Mouse (Mus musculus) embryonic facial prominence, embryonic 10.5 days (tissue): ENCODE data around the gene Elmo1. TPM values are rescaled to one million over a fixed set of nuclear protein-coding genes. Genes with fewer than 3 reads are reported as not detected.
A peak's percentile ranks its signal among the peaks of the same experiment; 100 is the strongest.

ENCODE experiments used
- DNase-seq: peaks from one replicate; pipeline ENCODE4 v3.0.0-alpha.2; 2017; ENCODE audit warnings: low spot score
- H3K27ac ChIP-seq: fragments of 300-500 bp; sonication (generic); replicated peaks from 2 replicates; pipeline ENCODE4 v1.5.1; 2016; ENCODE audit warnings: mild to moderate bottlenecking
- H3K27me3 ChIP-seq: fragments of 300-500 bp; sonication (generic); replicated peaks from 2 replicates; pipeline ENCODE4 v1.6.1; 2016; ENCODE audit warnings: low read depth, mild to moderate bottlenecking; ENCODE audit not compliant: poor library complexity, severe bottlenecking
- H3K36me3 ChIP-seq: fragments of 300-500 bp; sonication (generic); replicated peaks from 2 replicates; pipeline ENCODE4 v1.6.1; 2016; ENCODE audit warnings: mild to moderate bottlenecking, moderate library complexity
- H3K4me1 ChIP-seq: fragments of 300-500 bp; sonication (generic); 2 replicates; pipeline ENCODE4 v1.6.1; 2016
- H3K4me3 ChIP-seq: fragments of 300-500 bp; sonication (generic); 2 replicates; pipeline ENCODE4 v1.5.1; 2016; ENCODE audit warnings: mild to moderate bottlenecking, moderate library complexity
- H3K9me3 ChIP-seq: fragments of 300-500 bp; sonication (generic); 2 replicates; pipeline ENCODE4 v1.6.1; 2016; ENCODE audit warnings: mild to moderate bottlenecking
- WGBS: fragments of 180-500 bp; shearing (Covaris S2); methylation state at CpG from one replicate; pipeline ENCODE4 v1.1.7; 2016; 5-methylcytosine and 5-hydroxymethylcytosine counted together
- polyA plus RNA-seq: library from polyadenylated mRNA; unstranded; fragments of >200 nt; fragmentation: Nextera tagmentation; extraction: Ambion mirVana; gene quantifications from 2 replicates; pipeline ENCODE4 v1.2.1, GENCODE M21; 2016

Gene Elmo1
- polyA plus RNA-seq, 1 experiment from 2014 or later, result 9.0 TPM

GRCm38 (mm10) chr13:20286680-20287079 lies 196.3 kb downstream of the Elmo1 start:
- peaks cover 5% of the 10 kb centered on the region; the same call in 1 of the 2 replicates for H3K4me1 ChIP-seq
- H3K27ac ChIP-seq, result no peak overlapping the region
- no peak for DNase-seq
- H3K36me3 ChIP-seq, result no peaks in the 10 kb centered on the region
- WGBS, result 90% methylated on average over 6 of the region's 6 CpGs
- H3K9me3 ChIP-seq, result no peaks in the 10 kb centered on the region
- no peak overlapping the region for H3K4me3 ChIP-seq
- H3K27me3 ChIP-seq, result no peaks in the 10 kb centered on the region

DNA sequence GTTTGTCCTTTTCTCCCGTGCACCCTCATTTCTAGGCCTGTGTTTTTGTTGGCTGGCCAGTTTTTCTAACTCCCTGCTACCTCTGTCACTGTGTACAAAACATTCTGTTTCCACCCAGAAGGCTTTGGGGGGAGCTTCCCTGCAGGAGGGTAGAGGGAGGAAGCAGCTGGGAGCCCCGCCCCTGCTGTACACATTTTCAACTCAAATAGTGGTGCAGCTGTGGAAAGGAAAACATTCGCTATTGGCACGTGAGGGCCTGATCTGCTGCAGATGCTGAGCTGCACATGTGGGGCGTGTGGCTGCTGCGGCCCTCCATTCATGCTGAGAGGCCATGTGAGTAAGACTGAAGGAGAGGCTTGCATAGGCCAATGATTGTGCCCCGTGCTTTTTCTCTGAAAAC lies 198.0 kb downstream of the Elmo1 start:
- H3K27ac ChIP-seq, result no peak overlapping the region
- no peaks in the 10 kb centered on the region for H3K9me3 ChIP-seq
- DNase-seq, result peak; percentile 35
- peaks cover 5% of the 10 kb centered on the region; the same call in 1 of the 2 replicates for H3K4me1 ChIP-seq
- H3K4me3 ChIP-seq, result no peak overlapping the region
- 61% methylated on average over 7 of the region's 7 CpGs for WGBS
- H3K27me3 ChIP-seq, result no peaks in the 10 kb centered on the region
- no peaks in the 10 kb centered on the region for H3K36me3 ChIP-seq

GRCm38 (mm10) chr13:20290412-20290811 lies 200.0 kb downstream of the Elmo1 start:
- Histone ChIP-seq H3K9me3 (no peaks in the 10 kb centered on the region), H3K4me1 (peaks cover 5% of the 10 kb centered on the region; the same call in 1 of the 2 replicates), H3K4me3 (no peak overlapping the region), H3K27me3 (no peaks in the 10 kb centered on the region), H3K27ac (no peak overlapping the region), H3K36me3 (no peaks in the 10 kb centered on the region)
- 76% methylated on average over 10 of the region's 10 CpGs for WGBS
- no peak for DNase-seq

DNA sequence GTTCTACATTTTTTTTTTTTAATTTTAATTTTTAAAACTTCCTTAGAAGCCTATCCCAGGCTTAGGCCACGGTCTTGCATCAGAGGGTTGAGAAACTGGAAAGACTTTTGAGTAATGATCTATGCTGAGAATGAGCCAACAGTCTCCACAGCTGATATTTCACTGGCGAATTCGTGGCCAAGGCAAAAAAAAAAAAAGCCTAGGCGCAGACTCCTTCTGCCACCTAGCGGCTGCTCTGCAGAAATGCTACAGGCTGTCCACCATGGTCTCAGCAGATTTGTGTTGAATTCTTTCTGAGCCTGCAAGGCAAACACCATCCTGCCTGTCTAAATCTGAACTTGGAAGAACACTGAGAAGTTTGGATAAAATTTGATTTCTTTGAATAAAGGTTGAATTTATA lies 202.0 kb downstream of the Elmo1 start:
- H3K36me3 ChIP-seq, result no peaks in the 10 kb centered on the region
- H3K27me3 ChIP-seq, result no peaks in the 10 kb centered on the region
- H3K9me3 ChIP-seq, result no peaks in the 10 kb centered on the region
- peaks cover 5% of the 10 kb centered on the region; the same call in 1 of the 2 replicates for H3K4me1 ChIP-seq
- 5% methylated on average over 5 of the region's 5 CpGs for WGBS
- no peak overlapping the region for H3K27ac ChIP-seq
- DNase-seq, result peak; percentile 50
- no peak overlapping the region for H3K4me3 ChIP-seq

GRCm38 (mm10) chr13:20295278-20295970 lies 205.0 kb downstream of the Elmo1 start:
- Histone ChIP-seq H3K4me3 (no peak overlapping the region), H3K36me3 (no peaks in the 10 kb centered on the region), H3K27me3 (no peaks in the 10 kb centered on the region), H3K27ac (no peak overlapping the region), H3K4me1 (no peaks in the 10 kb centered on the region), H3K9me3 (no peaks in the 10 kb centered on the region)
- no peak for DNase-seq
- WGBS, result 84% methylated on average over 16 of the region's 16 CpGs

DNA sequence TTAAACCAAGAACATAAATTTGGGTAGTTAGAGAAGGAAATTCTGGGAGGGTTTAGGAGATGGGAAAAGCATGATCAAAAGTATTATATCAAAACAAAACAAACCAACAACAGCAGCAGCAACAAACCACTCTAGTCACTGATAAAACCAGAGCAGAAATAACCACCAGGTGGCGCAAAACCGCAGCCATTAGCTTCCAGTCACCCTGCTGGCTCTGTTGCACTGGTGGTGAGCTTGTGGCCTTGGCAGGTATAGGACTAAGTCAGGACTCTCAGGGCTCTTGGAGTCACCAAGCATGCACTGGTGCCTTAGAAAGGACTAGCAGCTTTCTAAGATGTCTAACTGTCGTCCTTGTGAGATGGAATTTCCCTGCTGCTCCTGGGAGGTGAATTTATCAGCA lies 207.4 kb downstream of the Elmo1 start:
- H3K4me3 ChIP-seq, result no peak overlapping the region
- no peaks in the 10 kb centered on the region for H3K4me1 ChIP-seq
- peak; percentile 74 for DNase-seq
- no peaks in the 10 kb centered on the region for H3K36me3 ChIP-seq
- H3K27me3 ChIP-seq, result no peaks in the 10 kb centered on the region
- no peaks in the 10 kb centered on the region for H3K9me3 ChIP-seq
- no peak overlapping the region for H3K27ac ChIP-seq
- WGBS, result 17% methylated on average over 3 of the region's 3 CpGs

- Histone ChIP-seq H3K36me3 (no peaks in the 10 kb centered on the region), H3K27me3 (no peaks in the 10 kb centered on the region), H3K4me1 (no peaks in the 10 kb centered on the region), H3K4me3 (no peak overlapping the region), H3K27ac (no peak overlapping the region), H3K9me3 (no peaks in the 10 kb centered on the region)
- DNase-seq, result peak; percentile 28
- WGBS, result 68% methylated on average over 3 of the region's 3 CpGs
Measured at GRCm38 (mm10) chr13:20299424-20299823, 209.0 kb downstream of the Elmo1 start.

- H3K4me1 ChIP-seq, result no peaks in the 10 kb centered on the region
- H3K27me3 ChIP-seq, result no peaks in the 10 kb centered on the region
- 92% methylated on average over 3 of the region's 3 CpGs for WGBS
- no peak for DNase-seq
- H3K4me3 ChIP-seq, result no peak overlapping the region
- H3K27ac ChIP-seq, result no peak overlapping the region
- H3K36me3 ChIP-seq, result no peaks in the 10 kb centered on the region
- no peaks in the 10 kb centered on the region for H3K9me3 ChIP-seq
Measured at GRCm38 (mm10) chr13:20300052-20300564, 209.7 kb downstream of the Elmo1 start.

DNA sequence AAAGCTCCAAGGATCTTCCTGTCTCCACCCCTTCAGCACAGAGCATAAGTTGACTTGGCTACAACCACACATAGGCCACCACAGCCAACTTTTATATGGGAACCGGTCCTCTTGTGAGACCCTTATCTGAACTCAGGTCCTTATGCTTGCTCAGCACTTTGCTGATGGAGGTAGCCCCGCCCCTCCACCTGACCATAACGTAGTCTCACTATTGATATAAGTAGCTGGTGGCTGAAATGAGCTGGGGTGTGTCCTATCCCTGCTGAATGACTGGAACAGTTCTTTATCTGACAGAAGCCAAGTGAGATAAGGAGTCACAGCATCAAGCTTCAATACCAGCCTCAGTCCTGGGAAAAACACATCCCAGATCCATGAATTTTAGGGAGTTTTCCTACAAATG lies 210.2 kb downstream of the Elmo1 start:
- Histone ChIP-seq H3K27me3 (no peaks in the 10 kb centered on the region), H3K36me3 (no peaks in the 10 kb centered on the region), H3K4me3 (no peak overlapping the region), H3K9me3 (no peaks in the 10 kb centered on the region), H3K4me1 (0 out of 2 replicates have a peak, but pooled peaks cover 2% of the 10 kb centered on the region), H3K27ac (no peak overlapping the region)
- 87% methylated on average over 3 of the region's 3 CpGs for WGBS
- DNase-seq, result no peak

GRCm38 (mm10) chr13:20301760-20302159 lies 211.4 kb downstream of the Elmo1 start:
- H3K27me3 ChIP-seq, result no peaks in the 10 kb centered on the region
- no peak overlapping the region for H3K4me3 ChIP-seq
- 94% methylated on average over 7 of the region's 7 CpGs for WGBS
- DNase-seq, result no peak
- H3K27ac ChIP-seq, result no peak overlapping the region
- H3K4me1 ChIP-seq, result 0 out of 2 replicates have a peak, but pooled peaks cover 3% of the 10 kb centered on the region
- H3K36me3 ChIP-seq, result no peaks in the 10 kb centered on the region
- H3K9me3 ChIP-seq, result no peaks in the 10 kb centered on the region

GRCm38 (mm10) chr13:20305621-20306020 lies 215.2 kb downstream of the Elmo1 start:
- H3K4me1 ChIP-seq, result 0 out of 2 replicates have a peak, but pooled peaks cover 3% of the 10 kb centered on the region
- no peaks in the 10 kb centered on the region for H3K9me3 ChIP-seq
- no peaks in the 10 kb centered on the region for H3K27me3 ChIP-seq
- H3K27ac ChIP-seq, result no peak overlapping the region
- no peak for DNase-seq
- H3K4me3 ChIP-seq, result no peak overlapping the region
- 70% methylated on average over 4 of the region's 4 CpGs for WGBS
- H3K36me3 ChIP-seq, result no peaks in the 10 kb centered on the region

DNA sequence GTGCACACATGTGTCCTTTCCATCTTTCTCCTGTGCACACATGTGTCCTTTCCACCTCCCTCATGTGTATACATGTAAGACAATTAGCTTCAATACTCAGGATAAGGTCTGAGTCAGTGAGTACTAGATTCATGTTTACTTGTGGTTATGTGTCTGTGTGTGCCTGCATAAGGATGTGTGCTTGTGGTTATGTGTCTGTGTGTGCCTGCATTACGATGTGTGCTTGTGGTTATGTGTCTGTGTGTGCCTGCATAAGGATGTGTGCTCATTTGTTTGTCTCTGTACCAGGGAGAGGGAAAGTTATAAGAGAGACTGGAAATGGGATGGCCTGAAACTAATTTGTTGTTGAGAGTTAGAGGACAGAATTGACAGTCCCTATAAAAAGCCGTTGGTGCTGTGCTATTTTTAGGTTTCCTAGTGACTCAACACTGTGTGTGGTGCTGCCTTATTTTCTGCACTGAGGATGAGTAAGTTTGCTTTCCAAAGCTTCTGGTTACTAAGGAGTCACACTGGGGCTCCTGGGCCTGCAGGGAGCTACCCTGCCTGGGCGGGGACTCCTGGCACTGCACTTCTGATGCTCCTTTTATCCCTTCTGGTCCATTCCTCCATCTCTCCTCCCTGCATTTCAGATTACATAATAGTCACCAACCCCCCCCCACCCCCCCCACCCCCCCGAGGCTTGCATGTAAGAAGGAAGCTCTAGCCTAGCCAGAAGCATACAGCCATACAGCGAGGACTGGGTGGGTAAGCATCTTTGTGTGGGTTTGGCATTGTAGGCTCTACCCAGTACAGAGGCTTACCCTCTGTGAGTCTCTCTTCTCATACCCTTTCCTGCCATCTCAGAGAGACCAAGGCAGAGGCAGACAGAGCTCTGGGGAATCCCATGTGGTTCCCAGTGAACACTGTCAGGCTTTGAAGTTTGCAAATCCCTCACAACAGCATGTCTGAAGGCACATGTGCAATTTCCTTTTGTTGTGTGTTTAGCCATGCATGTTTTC lies 216.1 kb downstream of the Elmo1 start:
- DNase-seq, result no peak
- H3K27ac ChIP-seq, result no peak overlapping the region
- H3K4me1 ChIP-seq, result 0 out of 2 replicates have a peak, but pooled peaks cover 3% of the 10 kb centered on the region
- no peaks in the 10 kb centered on the region for H3K9me3 ChIP-seq
- 66% methylated on average over 5 of the region's 5 CpGs for WGBS
- H3K27me3 ChIP-seq, result no peaks in the 10 kb centered on the region
- H3K4me3 ChIP-seq, result no peak overlapping the region
- H3K36me3 ChIP-seq, result no peaks in the 10 kb centered on the region
